Mouse (Mus musculus): ENCODE results near the gene Tmeff2.

GRCm38 (mm10) chr1:50927077-50927611, 26.7 kb downstream of the Tmeff2 start:
- TF ChIP-seq GATA1 (IDR thresholded peaks at IDR 0.05; ENCODE audit: low read length) = no peak
- TF ChIP-seq TAL1 (IDR thresholded peaks at IDR 0.05; ENCODE audit: low read length) = no peak

All from erythroblast, embryonic 14.5 days (primary cell).